Mouse (Mus musculus): ENCODE measurements at regions not wholly inside any gene's neighbourhood (a gene's known extent, or its start where the extent isn't known, plus 50 kb on each side); places are given as distances from the start of the nearest gene placed in this dataset.
A peak's percentile ranks its signal among the peaks of the same experiment; 100 is the strongest.
"Not testable (repeated sequence)": the region's sequence is repeated elsewhere in the genome, so short reads cannot be mapped to it uniquely, and the experiment has no call there.

DNA sequence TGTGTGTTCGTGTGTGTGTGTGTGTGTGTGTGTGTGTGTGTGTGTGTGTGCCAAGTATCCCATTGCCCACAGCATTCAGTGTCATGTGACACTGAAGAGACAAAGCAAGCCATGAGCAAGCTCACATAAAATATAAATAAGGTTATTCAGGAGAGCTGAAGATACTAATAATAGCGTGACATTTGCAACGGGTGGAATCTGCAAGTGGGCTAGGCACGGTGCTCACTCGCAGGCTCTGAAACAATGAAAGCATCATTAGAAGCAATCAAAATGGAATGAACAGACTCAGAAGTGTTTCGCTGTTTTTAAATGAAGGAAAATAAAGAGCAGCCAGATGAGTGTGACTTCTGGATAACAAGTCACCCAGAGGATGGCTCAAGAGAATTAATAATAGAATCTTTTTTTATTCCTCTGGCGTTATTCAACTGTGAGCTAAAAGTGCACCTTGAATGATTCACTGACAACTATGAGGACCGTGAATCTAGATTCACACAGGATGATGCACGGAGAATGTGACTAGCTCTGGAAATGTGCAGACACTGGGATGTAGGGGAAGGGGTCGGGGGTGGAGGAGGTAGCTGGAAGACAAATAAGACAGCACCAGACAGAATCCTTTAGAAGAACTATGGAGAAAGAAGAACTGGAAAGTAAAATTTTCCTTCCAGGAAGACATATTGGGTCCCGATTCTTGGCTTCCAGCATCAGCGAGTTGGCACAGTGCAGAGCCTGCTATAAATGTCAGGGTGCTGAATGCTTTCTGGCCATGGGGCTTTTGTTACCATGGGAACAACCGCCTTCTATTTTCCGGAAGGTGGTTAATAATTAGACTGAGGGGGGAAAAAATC, 55.3 kb downstream of the Actbl2 start:
- 70% methylated on average over 14 of the region's 14 CpGs for WGBS (ENCODE audit: insufficient replicate concordance)
- Histone ChIP-seq H3K27me3 (replicated peaks) (no peaks in the 10 kb centered on the region), H3K36me3 (no peaks in the 10 kb centered on the region), H3K4me3 (no peak overlapping the region), H3K4me2 (no peak overlapping the region), H3K27ac (no peak overlapping the region), H3K9ac (no peak overlapping the region), H3K4me1 (no peaks in the 10 kb centered on the region), H3K9me3 (replicated peaks) (0 out of 2 replicates have a peak, but pooled peaks cover 6% of the 10 kb centered on the region)
- no peak for ATAC-seq

DNA sequence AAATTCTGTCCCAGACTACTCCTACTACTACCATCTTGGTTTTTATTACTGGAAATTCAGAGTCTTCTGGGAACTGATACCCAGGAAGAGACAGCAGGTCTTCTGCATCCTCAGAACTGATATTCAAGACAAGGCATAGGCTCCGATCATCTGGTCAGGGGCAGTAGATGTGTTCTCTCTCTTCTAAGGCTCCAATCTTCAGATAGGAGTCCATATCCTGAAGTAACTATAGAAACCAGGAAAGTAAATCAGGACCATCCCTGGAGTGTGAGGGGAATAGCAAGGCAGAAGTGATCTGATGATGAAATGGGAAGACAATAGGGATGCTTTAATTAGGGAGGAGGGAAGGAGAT, 55.9 kb downstream of the Actbl2 start:
- H3K4me1 ChIP-seq: no peaks in the 10 kb centered on the region
- H3K9ac ChIP-seq: no peak overlapping the region
- H3K4me3 ChIP-seq: no peak overlapping the region
- no peak for ATAC-seq
- no peaks in the 10 kb centered on the region for H3K36me3 ChIP-seq
- no peaks in the 10 kb centered on the region for H3K27me3 ChIP-seq (replicated peaks)
- no peak overlapping the region for H3K27ac ChIP-seq
- H3K9me3 ChIP-seq (replicated peaks): 0 out of 2 replicates have a peak, but pooled peaks cover 6% of the 10 kb centered on the region
- H3K4me2 ChIP-seq: no peak overlapping the region
- 84% methylated on average over 1 of the region's 1 CpGs for WGBS (ENCODE audit: insufficient replicate concordance)

DNA sequence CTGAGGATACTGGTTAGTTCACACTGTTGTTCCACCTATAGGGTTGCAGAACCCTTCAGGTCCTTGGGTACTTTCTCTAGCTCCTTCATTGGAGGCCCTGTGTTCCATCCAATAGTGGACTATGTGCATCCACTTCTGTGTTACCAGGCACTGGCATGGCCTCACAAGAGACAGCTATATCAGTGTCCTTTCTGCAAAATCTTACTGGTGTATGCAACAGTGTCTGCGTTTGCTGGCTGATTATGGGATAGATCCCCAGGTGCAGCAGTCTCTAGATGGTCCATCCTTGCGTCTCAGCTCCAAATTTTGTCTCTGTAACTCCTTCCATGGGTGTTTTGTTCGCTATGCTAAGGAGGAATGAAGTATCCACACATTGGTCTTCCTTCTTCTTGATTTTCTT, 58.7 kb downstream of the Actbl2 start:
- WGBS (ENCODE audit: insufficient replicate concordance): 54% methylated on average over 3 of the region's 3 CpGs
- H3K9ac ChIP-seq; ATAC-seq; H3K27ac ChIP-seq; H3K4me1 ChIP-seq; H3K9me3 ChIP-seq (replicated peaks); H3K36me3 ChIP-seq; H3K4me2 ChIP-seq; H3K27me3 ChIP-seq (replicated peaks); H3K4me3 ChIP-seq: not testable (repeated sequence)

DNA sequence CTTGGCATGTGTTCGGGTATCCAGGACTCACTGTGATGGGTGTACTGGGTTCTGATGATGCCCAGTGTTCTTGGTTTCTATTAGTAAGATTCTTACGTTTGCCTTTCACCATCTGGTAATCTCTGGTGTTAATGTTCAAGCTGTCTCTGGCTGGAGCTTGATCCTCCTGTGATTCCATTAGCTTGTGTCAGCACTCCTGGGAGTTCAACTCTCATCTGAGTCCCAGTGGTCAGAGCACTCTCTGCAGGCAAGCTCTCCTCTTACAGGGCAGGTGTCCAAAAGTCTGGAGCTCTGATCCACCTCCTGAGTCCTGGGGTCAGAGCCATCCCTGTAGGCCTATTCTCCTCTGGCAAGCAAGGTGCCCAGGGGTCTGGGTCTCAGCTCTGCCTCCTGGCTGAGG, 63.1 kb downstream of the Actbl2 start:
- not testable (repeated sequence) for H3K4me1 ChIP-seq; H3K27ac ChIP-seq; H3K9ac ChIP-seq; H3K36me3 ChIP-seq; H3K27me3 ChIP-seq (replicated peaks); H3K4me2 ChIP-seq; H3K9me3 ChIP-seq (replicated peaks); H3K4me3 ChIP-seq; ATAC-seq
- 42% methylated on average over 2 of the region's 2 CpGs for WGBS (ENCODE audit: insufficient replicate concordance)

DNA sequence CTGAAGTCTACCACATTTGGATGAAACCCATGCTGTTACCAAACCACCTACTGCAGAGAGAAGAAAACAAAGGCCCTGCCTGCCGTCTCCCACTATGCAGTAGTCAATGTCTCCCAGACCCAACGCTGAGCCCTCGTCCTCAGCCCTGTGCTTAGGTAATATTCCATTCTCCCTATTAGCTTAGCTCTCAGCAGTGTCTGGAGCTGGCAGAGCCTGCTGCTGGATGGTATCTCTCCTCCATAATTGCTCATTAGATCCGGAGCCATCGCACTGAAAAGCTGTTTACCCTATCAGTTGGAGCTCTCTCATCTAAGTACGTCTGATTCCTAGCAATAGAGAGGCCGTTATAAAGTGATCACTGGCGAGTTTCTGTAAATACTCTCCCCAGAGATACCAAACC, 68.4 kb downstream of the Actbl2 start:
- 64% methylated on average over 8 of the region's 8 CpGs for WGBS (ENCODE audit: insufficient replicate concordance)
- Histone ChIP-seq H3K27ac (no peak overlapping the region), H3K4me1 (no peaks in the 10 kb centered on the region), H3K9me3 (replicated peaks) (no peaks in the 10 kb centered on the region), H3K4me2 (no peak overlapping the region), H3K36me3 (no peaks in the 10 kb centered on the region), H3K27me3 (replicated peaks) (no peaks in the 10 kb centered on the region), H3K9ac (no peak overlapping the region), H3K4me3 (no peak overlapping the region)
- no peak for ATAC-seq

DNA sequence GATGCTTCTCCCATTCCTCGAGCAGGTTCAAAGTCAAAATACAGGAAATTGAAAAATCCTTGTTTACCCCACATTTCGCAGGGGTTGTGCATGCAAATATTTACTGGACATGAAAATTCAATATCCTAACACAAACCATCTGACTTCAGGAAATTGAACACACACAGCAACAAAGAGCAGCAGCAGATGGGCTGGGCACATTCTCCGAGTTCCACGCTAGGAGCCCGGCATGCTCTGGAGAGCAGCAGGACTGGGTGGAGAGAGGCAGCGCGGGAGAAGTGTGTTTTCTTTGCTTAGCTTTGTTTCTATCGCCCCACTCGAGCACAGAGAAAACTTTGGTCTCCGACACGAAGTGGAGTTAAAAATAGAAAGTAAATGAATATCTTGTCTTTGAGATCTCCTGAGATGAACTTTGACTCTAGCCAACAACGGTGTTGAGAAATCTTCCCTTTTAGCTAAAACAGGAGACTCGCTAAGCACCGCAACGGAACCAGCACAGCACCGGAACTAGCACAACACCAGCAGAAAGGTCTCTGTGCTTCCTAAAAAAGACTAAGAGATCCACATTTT, 71.4 kb downstream of the Actbl2 start:
- Histone ChIP-seq H3K4me3 (no peak overlapping the region), H3K9me3 (replicated peaks) (no peaks in the 10 kb centered on the region), H3K4me1 (no peaks in the 10 kb centered on the region), H3K9ac (no peak overlapping the region), H3K27ac (no peak overlapping the region), H3K27me3 (replicated peaks) (no peaks in the 10 kb centered on the region), H3K4me2 (no peak overlapping the region), H3K36me3 (no peaks in the 10 kb centered on the region)
- no peak for ATAC-seq
- WGBS (ENCODE audit: insufficient replicate concordance): 77% methylated on average over 16 of the region's 16 CpGs

DNA sequence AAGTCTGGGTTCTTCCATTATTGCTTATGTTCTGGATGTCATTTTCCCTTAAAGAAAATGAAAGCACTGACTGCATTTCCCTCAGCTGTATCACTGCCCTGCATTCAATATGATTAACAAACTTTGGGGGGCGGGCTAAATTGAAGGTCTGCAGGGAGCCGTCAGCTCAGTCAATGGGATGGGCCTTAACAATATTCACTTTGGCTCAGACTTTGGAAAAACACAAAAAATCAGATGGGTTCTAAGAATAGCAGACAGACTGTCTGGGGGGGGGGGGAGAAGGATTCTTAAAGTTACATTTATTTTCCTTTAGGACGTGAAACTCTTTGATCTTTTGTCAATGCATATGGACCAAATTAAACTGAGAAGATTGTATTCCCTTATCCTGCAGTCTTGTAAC, 78.2 kb downstream of the Actbl2 start:
- Histone ChIP-seq H3K9me3 (replicated peaks) (no peaks in the 10 kb centered on the region), H3K27me3 (replicated peaks) (no peaks in the 10 kb centered on the region), H3K27ac (no peak overlapping the region), H3K9ac (no peak overlapping the region), H3K4me1 (no peaks in the 10 kb centered on the region), H3K36me3 (no peaks in the 10 kb centered on the region), H3K4me2 (no peak overlapping the region), H3K4me3 (no peak overlapping the region)
- ATAC-seq: no peak
- WGBS (ENCODE audit: insufficient replicate concordance): 68% methylated on average over 3 of the region's 3 CpGs

DNA sequence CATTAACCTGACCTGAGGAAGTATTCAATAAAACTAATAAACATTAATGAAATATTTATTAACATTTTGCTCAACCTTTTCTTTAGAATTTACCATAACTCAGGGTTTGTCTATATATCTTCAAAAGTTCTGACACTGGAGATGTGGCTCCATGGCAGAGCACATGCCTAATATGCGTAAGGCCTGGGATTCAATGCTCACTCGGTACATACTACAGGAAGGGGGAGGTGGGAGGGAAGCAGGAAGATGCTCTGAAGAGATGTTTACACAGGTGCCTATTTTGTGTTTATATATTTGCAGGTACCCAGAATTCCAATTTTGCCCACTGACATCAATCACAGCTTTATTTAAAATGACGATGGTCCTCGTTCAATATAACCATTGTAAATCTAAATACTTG, 79.0 kb downstream of the Actbl2 start:
- no peak for ATAC-seq
- no peaks in the 10 kb centered on the region for H3K27me3 ChIP-seq (replicated peaks)
- H3K9ac ChIP-seq: no peak overlapping the region
- H3K4me3 ChIP-seq: no peak overlapping the region
- H3K27ac ChIP-seq: no peak overlapping the region
- H3K4me1 ChIP-seq: no peaks in the 10 kb centered on the region
- no peaks in the 10 kb centered on the region for H3K36me3 ChIP-seq
- 79% methylated on average over 4 of the region's 4 CpGs for WGBS (ENCODE audit: insufficient replicate concordance)
- H3K4me2 ChIP-seq: no peak overlapping the region
- H3K9me3 ChIP-seq (replicated peaks): no peaks in the 10 kb centered on the region

DNA sequence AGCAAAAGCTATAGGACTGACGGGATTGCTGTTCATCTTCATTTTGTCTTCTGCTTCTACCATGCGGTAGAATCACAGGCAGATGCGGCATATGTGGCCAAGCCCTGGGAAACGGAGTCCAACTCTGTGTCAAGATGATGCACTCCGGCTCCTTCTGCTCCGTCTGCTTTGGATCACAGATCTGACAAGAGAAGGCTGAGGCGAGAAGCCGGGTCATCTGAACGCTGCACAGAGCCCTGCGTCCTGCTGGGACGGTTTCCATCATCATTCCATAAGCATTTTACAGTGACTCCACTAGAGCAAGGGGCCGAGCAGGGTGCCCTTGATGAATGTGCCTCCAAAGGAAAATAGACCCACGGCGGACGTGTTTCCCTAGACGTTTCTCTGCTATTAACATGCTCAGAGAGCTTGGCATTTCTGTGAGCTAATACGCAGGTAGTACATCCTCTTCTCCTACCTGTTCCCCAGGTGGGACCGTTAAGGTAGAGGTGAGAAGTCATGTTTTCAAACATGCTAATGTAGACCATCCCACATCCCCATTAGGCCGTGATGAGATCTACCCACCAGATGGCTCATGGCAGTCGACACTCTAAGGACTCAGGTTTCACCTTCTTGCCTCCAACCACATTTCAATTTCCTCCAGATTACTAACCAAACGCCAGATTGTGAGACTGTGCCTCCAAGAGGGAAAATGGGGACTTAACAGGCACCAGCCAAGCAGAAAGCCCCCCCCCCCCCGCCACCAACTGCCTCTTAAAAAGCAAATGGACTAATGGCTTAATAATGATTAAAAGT, 79.6 kb downstream of the Actbl2 start:
- WGBS (ENCODE audit: insufficient replicate concordance): 78% methylated on average over 22 of the region's 22 CpGs
- Histone ChIP-seq H3K4me2 (no peak overlapping the region), H3K36me3 (no peaks in the 10 kb centered on the region), H3K9ac (no peak overlapping the region), H3K27me3 (replicated peaks) (no peaks in the 10 kb centered on the region), H3K4me1 (no peaks in the 10 kb centered on the region), H3K9me3 (replicated peaks) (no peaks in the 10 kb centered on the region), H3K4me3 (no peak overlapping the region), H3K27ac (no peak overlapping the region)
- no peak for ATAC-seq

DNA sequence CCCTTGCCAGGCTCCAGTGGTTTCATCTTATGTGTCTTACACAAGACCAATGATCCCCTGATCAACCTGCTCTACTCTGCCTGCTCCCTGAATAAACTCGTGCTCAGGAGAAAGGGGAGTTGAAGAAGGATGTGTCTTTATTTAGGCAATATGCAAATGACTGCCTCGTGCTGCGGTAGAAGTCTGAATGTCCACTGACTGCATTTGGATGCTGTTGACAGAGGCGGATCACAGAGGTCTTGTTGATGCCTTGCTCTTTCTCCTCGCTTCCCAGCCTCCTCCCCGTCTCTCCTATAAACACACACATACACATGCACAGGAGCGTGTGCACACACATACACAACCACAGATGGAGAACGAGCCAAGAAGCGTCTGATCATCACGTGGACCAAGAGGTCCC, 90.2 kb downstream of the Actbl2 start:
- Histone ChIP-seq H3K9me3 (replicated peaks) (no peaks in the 10 kb centered on the region), H3K36me3 (no peaks in the 10 kb centered on the region), H3K27ac (no peak overlapping the region), H3K4me3 (no peak overlapping the region), H3K4me2 (no peak overlapping the region), H3K27me3 (replicated peaks) (no peaks in the 10 kb centered on the region), H3K9ac (no peak overlapping the region), H3K4me1 (peaks cover 35% of the 10 kb centered on the region)
- WGBS (ENCODE audit: insufficient replicate concordance): 56% methylated on average over 10 of the region's 10 CpGs
- no peak for ATAC-seq

DNA sequence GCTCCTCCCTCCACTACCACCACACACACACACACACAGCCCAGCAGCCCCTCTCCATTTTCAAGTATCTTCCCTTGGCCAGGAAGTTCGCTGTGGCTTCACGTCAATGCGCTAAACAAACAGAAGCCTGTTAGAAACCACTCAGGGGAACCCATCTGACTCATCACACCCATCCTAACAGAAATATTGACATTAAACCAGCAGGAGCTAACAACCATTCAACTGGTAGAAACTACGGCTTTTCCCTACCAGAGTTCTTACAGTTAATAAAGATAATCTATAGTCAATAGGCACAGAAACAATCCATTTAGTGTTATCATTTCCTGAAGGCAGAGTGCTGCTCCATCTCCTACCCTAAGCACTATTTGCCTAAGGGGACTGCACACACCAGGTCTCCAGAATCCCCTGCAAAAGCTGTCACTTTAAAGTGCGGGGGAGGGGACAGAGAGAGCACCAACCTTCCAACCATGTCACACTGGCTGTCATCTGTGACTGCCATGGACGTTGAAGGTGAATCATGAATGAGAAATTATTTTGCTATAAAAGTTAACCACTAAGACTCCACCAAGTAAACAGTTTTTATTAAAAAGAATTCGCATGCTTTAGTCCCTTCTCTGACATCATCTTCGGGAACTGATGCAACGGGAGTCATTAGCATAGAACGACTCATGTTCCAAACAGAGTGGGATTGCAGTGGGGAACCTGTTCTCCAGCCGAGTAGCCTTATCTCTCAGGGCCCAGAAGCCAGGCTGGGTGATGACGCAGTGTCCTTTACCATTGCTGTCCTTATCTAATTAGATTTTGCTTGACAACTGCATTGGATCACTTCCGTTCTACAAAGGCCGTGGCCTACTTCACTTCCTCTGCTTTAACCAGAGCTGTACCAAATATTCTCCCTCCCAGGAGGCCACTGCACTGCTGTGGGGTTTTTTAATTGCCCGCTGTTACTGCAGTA, 91.0 kb downstream of the Actbl2 start:
- peak; percentile 82 for ATAC-seq
- Histone ChIP-seq H3K4me3 (no peak overlapping the region), H3K4me1 (peaks cover 35% of the 10 kb centered on the region), H3K36me3 (no peaks in the 10 kb centered on the region), H3K4me2 (peak overlapping the region; percentile 27), H3K9ac (no peak overlapping the region), H3K27me3 (replicated peaks) (no peaks in the 10 kb centered on the region), H3K27ac (no peak overlapping the region), H3K9me3 (replicated peaks) (no peaks in the 10 kb centered on the region)
- WGBS (ENCODE audit: insufficient replicate concordance): 18% methylated on average over 15 of the region's 15 CpGs

Measured in liver, embryonic 12.5 days (tissue).